Mouse (Mus musculus): ENCODE results near the gene Slc35e2.

DNA sequence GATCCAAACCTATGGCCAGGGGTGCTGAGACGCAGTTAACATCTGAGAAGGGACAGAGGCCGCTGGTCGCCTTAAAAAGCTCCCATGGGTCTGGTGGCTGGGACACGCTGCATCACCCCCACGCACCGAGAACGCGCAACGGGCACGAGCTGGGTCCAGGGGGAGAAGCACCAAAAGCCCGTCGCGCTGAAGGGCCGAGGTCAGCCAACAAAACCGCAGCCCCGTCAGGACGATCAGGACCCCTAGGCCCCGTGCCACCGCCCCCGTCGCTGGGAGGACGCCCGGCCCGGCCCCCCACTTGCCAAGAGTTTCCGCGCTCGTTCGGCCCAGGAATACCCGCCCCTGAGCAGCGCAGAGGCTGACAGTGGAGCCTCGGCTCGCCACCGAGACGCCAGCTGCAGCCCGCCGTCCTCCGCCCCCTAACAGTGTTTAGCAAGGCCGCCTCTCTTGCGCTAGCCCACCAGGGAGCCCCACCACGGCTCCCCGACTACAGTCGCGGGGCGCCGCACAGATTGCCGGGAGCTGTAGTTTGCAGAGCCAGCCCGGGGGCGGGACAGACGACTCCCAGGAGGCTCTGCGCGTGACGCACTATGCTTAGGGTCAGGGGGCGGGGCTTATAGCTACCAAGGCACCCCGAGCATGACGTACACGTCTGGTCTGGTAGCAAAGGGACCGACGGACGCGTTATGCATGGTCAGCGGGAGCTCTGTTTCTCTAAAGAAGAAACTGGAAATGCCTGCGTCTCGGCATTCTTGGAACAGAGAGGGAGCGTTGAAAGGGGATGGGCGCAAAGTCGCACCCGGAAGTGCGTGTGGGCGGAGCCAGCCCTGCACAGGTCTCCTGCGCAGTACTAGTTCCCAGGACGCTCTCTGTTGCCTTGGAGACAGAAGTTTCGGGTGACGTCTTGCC, 67.7 kb downstream of the Slc35e2 start, which contains the start of gene Mib2:
- TF ChIP-seq CTCF (IDR thresholded peaks at IDR 0.05; ENCODE audit: low read depth, low read length) (no peak), POLR2A (IDR thresholded peaks at IDR 0.05; ENCODE audit: insufficient read depth, low read length) (no peak)
